Mouse (Mus musculus): ENCODE measurements around the gene Inka1.
"Not testable (repeated sequence)": the region's sequence is repeated elsewhere in the genome, so short reads cannot be mapped to it uniquely, and the experiment has no call there.

The Inka1 gene

GRCm38 (mm10) chr9:107985131-107986119 lies at the start of gene Inka1:
Gene Inka1, minus strand, starts transcription at chr9:107985879.
- peak; percentile 94 to 97 for DNase-seq (ENCODE audit: low spot score in 2 of 2)

- no peak for DNase-seq (ENCODE audit: low spot score in 2 of 2)
Measured at GRCm38 (mm10) chr9:108032126-108032525, 46.4 kb upstream of the Inka1 start.

GRCm38 (mm10) chr9:108027867-108028266 lies 42.2 kb upstream of the Inka1 start:
- DNase-seq (ENCODE audit: low spot score in 2 of 2): no peak

- DNase-seq (ENCODE audit: low spot score in 2 of 2): no peak
Measured at GRCm38 (mm10) chr9:108026584-108026983, 40.9 kb upstream of the Inka1 start.

- no peak for DNase-seq (ENCODE audit: low spot score in 2 of 2)
Measured at GRCm38 (mm10) chr9:108023216-108023615, 37.5 kb upstream of the Inka1 start.

- DNase-seq (ENCODE audit: low spot score in 2 of 2): no peak
Measured at GRCm38 (mm10) chr9:108020741-108021140, 35.1 kb upstream of the Inka1 start.

GRCm38 (mm10) chr9:108017127-108017526 lies 31.4 kb upstream of the Inka1 start:
- DNase-seq (ENCODE audit: low spot score in 2 of 2): no peak

GRCm38 (mm10) chr9:108013577-108013976 lies 27.9 kb upstream of the Inka1 start:
- not testable (repeated sequence) for DNase-seq (ENCODE audit: low spot score in 2 of 2)

GRCm38 (mm10) chr9:108010385-108010784 lies 24.7 kb upstream of the Inka1 start:
- no peak for DNase-seq (ENCODE audit: low spot score in 2 of 2)

GRCm38 (mm10) chr9:108008041-108008440 lies 22.4 kb upstream of the Inka1 start:
- DNase-seq (ENCODE audit: low spot score in 2 of 2): no peak

GRCm38 (mm10) chr9:108003531-108003890 lies 17.8 kb upstream of the Inka1 start:
- DNase-seq (ENCODE audit: low spot score in 2 of 2): peak; percentile 50 to 58

- peak in 1 of 2 experiments; percentile 66 for DNase-seq (ENCODE audit: low spot score in 2 of 2)
Measured at GRCm38 (mm10) chr9:108002778-108003530, 17.3 kb upstream of the Inka1 start.

- peak; percentile 99 to 100 for DNase-seq (ENCODE audit: low spot score in 2 of 2)
Measured at GRCm38 (mm10) chr9:108001922-108002770, 16.5 kb upstream of the Inka1 start, which contains the start of gene Ip6k1. Gene Ip6k1, plus strand, starts transcription at chr9:108002501.

GRCm38 (mm10) chr9:107996049-107996448 lies 10.4 kb upstream of the Inka1 start, which contains the start of gene Gm20662:
Gene Gm20662, plus strand, starts transcription at chr9:107996349.
- no peak for DNase-seq (ENCODE audit: low spot score in 2 of 2)

GRCm38 (mm10) chr9:107995513-107995912 lies 9.8 kb upstream of the Inka1 start:
- no peak for DNase-seq (ENCODE audit: low spot score in 2 of 2)

- DNase-seq (ENCODE audit: low spot score in 2 of 2): no peak
Measured at GRCm38 (mm10) chr9:107994464-107994863, 8.8 kb upstream of the Inka1 start.

- no peak for DNase-seq (ENCODE audit: low spot score in 2 of 2)
Measured at GRCm38 (mm10) chr9:107993013-107993412, 7.3 kb upstream of the Inka1 start.

GRCm38 (mm10) chr9:107992197-107992596 lies 6.5 kb upstream of the Inka1 start, which contains the start of gene Cdhr4:
Gene Cdhr4, plus strand, starts transcription at chr9:107992497.
- DNase-seq (ENCODE audit: low spot score in 2 of 2): no peak

- DNase-seq (ENCODE audit: low spot score in 2 of 2): no peak
Measured at GRCm38 (mm10) chr9:107987950-107988349, 2.3 kb upstream of the Inka1 start.

GRCm38 (mm10) chr9:107986376-107986775 lies 697 bp upstream of the Inka1 start:
- peak; percentile 71 to 85 for DNase-seq (ENCODE audit: low spot score in 2 of 2)

- DNase-seq (ENCODE audit: low spot score in 2 of 2): peak in 1 of 2 experiments; percentile 58
Measured at GRCm38 (mm10) chr9:107984754-107985055, 974 bp downstream of the Inka1 start.

Data from spleen, postnatal 10 days (tissue).